Mouse (Mus musculus) kidney, postnatal 0 days (tissue): ENCODE results near the gene Eif2ak1. TPM values are rescaled to one million over a fixed set of nuclear protein-coding genes. Genes with fewer than 3 reads are reported as not detected.

Experiments used
- ATAC-seq: fragments of 200-750 bp; cut with Nextera tagmentation; replicated peaks from 2 replicates; pipeline ENCODE4 v1.8.0; 2017; ENCODE audit warnings: low read depth, moderate number of reproducible peaks, moderate TSS enrichment, moderate library complexity; ENCODE audit not compliant: low FRiP score
- DNase-seq: peaks from one replicate; pipeline ENCODE4 v3.0.0-alpha.2; 2016; ENCODE audit warnings: low spot score
- H3K27ac ChIP-seq: fragments of 300-500 bp; sonication (generic); 2 replicates; pipeline ENCODE4 v1.5.1; 2014; ENCODE audit warnings: mild to moderate bottlenecking
- H3K27me3 ChIP-seq: fragments of 300-500 bp; sonication (generic); 2 replicates; pipeline ENCODE4 v1.6.1; 2014; ENCODE audit warnings: low read length, mixed read lengths; ENCODE audit not compliant: insufficient read depth
- H3K36me3 ChIP-seq: fragments of 300-500 bp; sonication (generic); 2 replicates; pipeline ENCODE4 v1.6.1; 2014; ENCODE audit warnings: low read length, mixed read lengths; ENCODE audit not compliant: insufficient read depth
- H3K4me1 ChIP-seq: fragments of 300-500 bp; sonication (generic); replicated peaks from 2 replicates; pipeline ENCODE4 v1.6.1; 2014; ENCODE audit warnings: antibody characterized with exemption, low read length, mixed read lengths; ENCODE audit not compliant: insufficient read depth
- H3K4me2 ChIP-seq: fragments of 300-500 bp; sonication (generic); 2 replicates; pipeline ENCODE4 v1.6.1; 2014; ENCODE audit warnings: mild to moderate bottlenecking, low read length, moderate library complexity, mixed read lengths
- H3K4me3 ChIP-seq: fragments of 300-500 bp; sonication (generic); replicated peaks from 2 replicates; pipeline ENCODE4 v1.5.1; 2014; ENCODE audit warnings: low read depth, low read length
- H3K9ac ChIP-seq: fragments of 300-500 bp; sonication (generic); 2 replicates; pipeline ENCODE4 v1.6.1; 2014; ENCODE audit warnings: low read depth, low read length
- H3K9me3 ChIP-seq: fragments of 300-500 bp; sonication (generic); replicated peaks from 2 replicates; pipeline ENCODE4 v1.6.1; 2016; ENCODE audit warnings: low read length, inconsistent platforms, mixed read lengths
- CTCF ChIP-seq: IDR thresholded peaks from 2 replicates; pipeline ENCODE4 v1.5.1; 2016; ENCODE audit warnings: antibody characterized with exemption, low read depth, mild to moderate bottlenecking, moderate library complexity
- WGBS: fragments of 180-500 bp; shearing (Covaris S2); extraction: QIAGEN DNeasy Blood & Tissue Kit; methylation state at CpG from one replicate; pipeline ENCODE4 v1.1.7; 2014; 5-methylcytosine and 5-hydroxymethylcytosine counted together
- polyA plus RNA-seq: library from polyadenylated mRNA; unstranded; fragments of >200 nt; fragmentation: Nextera tagmentation; extraction: Ambion mirVana; gene quantifications from 2 replicates; pipeline ENCODE4 v1.2.1, GENCODE M21; 2015

The Eif2ak1 gene
- polyA plus RNA-seq, 1 experiment from 2014 or later = 32.4 TPM

GRCm38 (mm10) chr5:143908926-143909325 is 91.3 kb downstream of the Eif2ak1 start:
- peak overlapping the region; percentile 50 for H3K4me3 ChIP-seq
- no peaks in the 10 kb centered on the region for H3K9me3 ChIP-seq
- ATAC-seq (no peak), DNase-seq (no peak)
- no peak for TF ChIP-seq CTCF
- peak overlapping the region; percentile 79 for H3K27ac ChIP-seq
- peak overlapping the region; percentile 81 for H3K4me2 ChIP-seq
- H3K4me1 ChIP-seq = no peaks in the 10 kb centered on the region
- peak overlapping the region; percentile 64 for H3K9ac ChIP-seq
- peaks cover 12% of the 10 kb centered on the region; the same call in 1 of the 2 replicates for H3K36me3 ChIP-seq
- H3K27me3 ChIP-seq = no peaks in the 10 kb centered on the region
- WGBS = under 1% methylated on average over 9 of the region's 9 CpGs

DNA sequence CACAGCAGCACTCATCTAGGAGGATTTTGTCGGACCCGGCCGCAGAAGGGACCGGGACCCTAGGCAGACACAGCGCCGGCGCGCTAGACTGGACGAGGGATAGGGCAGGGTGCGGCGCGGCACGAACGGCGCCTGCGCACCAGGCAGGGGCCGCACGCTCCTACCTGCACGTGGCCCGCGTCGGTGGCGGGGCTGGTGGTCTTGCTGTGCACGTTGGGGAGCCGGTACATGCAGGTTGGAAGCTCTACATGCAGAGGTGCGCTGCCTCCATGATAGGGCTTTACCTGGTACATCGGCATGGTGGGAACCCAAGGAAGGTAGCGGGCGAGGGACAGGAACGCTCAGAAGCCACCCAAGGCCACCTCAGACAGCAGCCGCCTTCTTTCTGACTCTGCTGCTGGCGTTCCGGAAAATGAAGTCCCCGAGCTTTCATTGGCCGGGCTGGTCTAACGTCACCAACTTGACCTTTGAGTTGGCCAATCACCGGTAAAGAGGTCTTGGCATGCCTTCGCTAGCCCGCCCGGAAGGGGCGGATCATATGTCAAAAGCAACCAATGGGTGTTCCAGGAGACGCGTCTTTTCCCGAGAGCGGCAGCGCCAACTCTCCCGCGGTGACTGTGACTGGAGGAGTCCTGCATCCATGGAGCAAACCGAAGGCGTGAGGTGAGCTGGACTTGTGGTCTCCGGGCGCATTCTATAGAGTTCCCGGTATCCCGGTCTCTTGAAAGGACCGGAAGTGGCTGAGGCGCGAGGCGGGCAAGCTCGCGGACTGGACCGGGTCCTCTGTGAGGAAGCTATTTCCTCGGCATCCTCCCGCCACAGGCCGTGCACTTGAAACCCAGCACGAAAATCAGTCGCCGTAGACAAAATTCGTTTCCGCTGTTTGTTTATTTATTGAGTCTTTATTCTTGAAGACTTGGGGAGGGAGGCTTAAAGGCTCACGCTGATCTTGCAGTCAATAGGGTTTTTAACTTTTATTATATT is 92.1 kb downstream of the Eif2ak1 start, which contains the start of the genes Aimp2 and Pms2:
Gene Aimp2 (minus strand): TSS at position 431 of the 984 bp plus-strand sequence.
Gene Pms2 (plus strand): TSS at position 548 of the 984 bp plus-strand sequence.
- peak within 1 kb of the TSS; percentile 79 for H3K27ac ChIP-seq
- under 1% methylated on average over 70 of the region's 70 CpGs for WGBS
- DNase-seq (peak; percentile 99), ATAC-seq (peak; percentile 99)
- H3K27me3 ChIP-seq = no peaks in the 10 kb centered on the region
- TF ChIP-seq CTCF = no peak
- H3K9ac ChIP-seq = peak within 1 kb of the TSS; percentile 64
- H3K4me1 ChIP-seq = no peaks in the 10 kb centered on the region
- H3K4me3 ChIP-seq = peak within 1 kb of the TSS; percentile 50
- 0 out of 2 replicates have a peak, but pooled peaks cover 9% of the 10 kb centered on the region for H3K36me3 ChIP-seq
- no peaks in the 10 kb centered on the region for H3K9me3 ChIP-seq
- H3K4me2 ChIP-seq = peak within 1 kb of the TSS; percentile 81

GRCm38 (mm10) chr5:143916221-143916620 is 98.6 kb downstream of the Eif2ak1 start:
- H3K27me3 ChIP-seq = no peaks in the 10 kb centered on the region
- ATAC-seq (no peak), DNase-seq (no peak)
- H3K4me1 ChIP-seq = no peaks in the 10 kb centered on the region
- no peak overlapping the region for H3K4me3 ChIP-seq
- no peak for TF ChIP-seq CTCF
- 0 out of 2 replicates have a peak, but pooled peaks cover 28% of the 10 kb centered on the region for H3K36me3 ChIP-seq
- no peak overlapping the region for H3K9ac ChIP-seq
- no peak overlapping the region for H3K4me2 ChIP-seq
- H3K9me3 ChIP-seq = no peaks in the 10 kb centered on the region
- 93% methylated on average over 9 of the region's 9 CpGs for WGBS
- H3K27ac ChIP-seq = no peak overlapping the region

- peak; percentile 82 for DNase-seq
- H3K4me3 ChIP-seq = no peak overlapping the region
- peak; percentile 77 for TF ChIP-seq CTCF
- no peak for ATAC-seq
- H3K4me2 ChIP-seq = no peak overlapping the region
- WGBS = 36% methylated on average over 5 of the region's 5 CpGs
- H3K4me1 ChIP-seq = no peaks in the 10 kb centered on the region
- H3K27me3 ChIP-seq = no peaks in the 10 kb centered on the region
- no peak overlapping the region for H3K27ac ChIP-seq
- H3K9me3 ChIP-seq = no peaks in the 10 kb centered on the region
- H3K9ac ChIP-seq = no peak overlapping the region
- peaks cover 34% of the 10 kb centered on the region; the same call in 1 of the 2 replicates for H3K36me3 ChIP-seq
Measured at GRCm38 (mm10) chr5:143917418-143917817, 99.8 kb downstream of the Eif2ak1 start.

- no peaks in the 10 kb centered on the region for H3K27me3 ChIP-seq
- peaks cover 37% of the 10 kb centered on the region; the same call in 1 of the 2 replicates for H3K36me3 ChIP-seq
- 92% methylated on average over 3 of the region's 3 CpGs for WGBS
- H3K4me2 ChIP-seq = no peak overlapping the region
- no peaks in the 10 kb centered on the region for H3K9me3 ChIP-seq
- ATAC-seq = no peak
- no peak overlapping the region for H3K4me3 ChIP-seq
- no peak overlapping the region for H3K27ac ChIP-seq
- H3K4me1 ChIP-seq = no peaks in the 10 kb centered on the region
- no peak for DNase-seq
- TF ChIP-seq CTCF = no peak
- H3K9ac ChIP-seq = no peak overlapping the region
Measured at GRCm38 (mm10) chr5:143918120-143918519, 100.5 kb downstream of the Eif2ak1 start.

GRCm38 (mm10) chr5:143924781-143925452 is 107.3 kb downstream of the Eif2ak1 start:
- TF ChIP-seq CTCF = no peak
- 93% methylated on average over 6 of the region's 6 CpGs for WGBS

More at GRCm38 (mm10) chr5:143924781-143925452, 107.3 kb downstream of the Eif2ak1 start:
- Histone ChIP-seq H3K36me3 (peaks cover 56% of the 10 kb centered on the region), H3K4me3 (no peak overlapping the region), H3K9me3 (no peaks in the 10 kb centered on the region), H3K27me3 (no peaks in the 10 kb centered on the region), H3K9ac (no peak overlapping the region), H3K4me2 (no peak overlapping the region), H3K4me1 (no peaks in the 10 kb centered on the region), H3K27ac (no peak overlapping the region)
- ATAC-seq = no peak
- DNase-seq = no peak
